Mouse (Mus musculus) myocyte (in vitro differentiated cells): ENCODE data around the gene Hebp2.

Experiments used
- MAX ChIP-seq: IDR thresholded peaks from one replicate; pipeline ENCODE4 v1.6.1; 2011; ENCODE audit warnings: low read depth, mild to moderate bottlenecking, control low read depth
- MYOG ChIP-seq, 3 experiments: IDR thresholded peaks; one replicate each; pipeline ENCODE4 v1.6.1; 2011; ENCODE audit warnings: control low read depth in 2 of 3, low read depth in 2 of 3, mild to moderate bottlenecking in 2 of 3; ENCODE audit not compliant: insufficient read length in 2 of 3, control insufficient read depth in 1 of 3, insufficient read depth in 1 of 3
- POLR2A ChIP-seq: IDR thresholded peaks from one replicate; pipeline ENCODE4 v1.6.1; 2011; ENCODE audit warnings: low read depth, mild to moderate bottlenecking, control low read depth, moderate library complexity; ENCODE audit not compliant: insufficient read length
- USF1 ChIP-seq: IDR thresholded peaks from one replicate; pipeline ENCODE4 v1.6.1; 2011; ENCODE audit warnings: low read depth, mild to moderate bottlenecking, control low read depth, moderate library complexity

- TF ChIP-seq POLR2A (no peak), MYOG (IDR thresholded peaks at IDR 0.05; ENCODE audit: control insufficient read depth in 1 of 3, insufficient read depth in 1 of 3, insufficient read length in 2 of 3, low read depth in 2 of 3) (no peak), MAX (no peak), USF1 (no peak)
Observed at GRCm38 (mm10) chr10:18584188-18584587, 38.3 kb upstream of the Hebp2 start.
